Mouse (Mus musculus): Measurements from ENCODE around the gene Stxbp6.
"Not testable (repeated sequence)": the region's sequence is repeated elsewhere in the genome, so short reads cannot be mapped to it uniquely, and the experiment has no call there.

Gene Stxbp6

DNA sequence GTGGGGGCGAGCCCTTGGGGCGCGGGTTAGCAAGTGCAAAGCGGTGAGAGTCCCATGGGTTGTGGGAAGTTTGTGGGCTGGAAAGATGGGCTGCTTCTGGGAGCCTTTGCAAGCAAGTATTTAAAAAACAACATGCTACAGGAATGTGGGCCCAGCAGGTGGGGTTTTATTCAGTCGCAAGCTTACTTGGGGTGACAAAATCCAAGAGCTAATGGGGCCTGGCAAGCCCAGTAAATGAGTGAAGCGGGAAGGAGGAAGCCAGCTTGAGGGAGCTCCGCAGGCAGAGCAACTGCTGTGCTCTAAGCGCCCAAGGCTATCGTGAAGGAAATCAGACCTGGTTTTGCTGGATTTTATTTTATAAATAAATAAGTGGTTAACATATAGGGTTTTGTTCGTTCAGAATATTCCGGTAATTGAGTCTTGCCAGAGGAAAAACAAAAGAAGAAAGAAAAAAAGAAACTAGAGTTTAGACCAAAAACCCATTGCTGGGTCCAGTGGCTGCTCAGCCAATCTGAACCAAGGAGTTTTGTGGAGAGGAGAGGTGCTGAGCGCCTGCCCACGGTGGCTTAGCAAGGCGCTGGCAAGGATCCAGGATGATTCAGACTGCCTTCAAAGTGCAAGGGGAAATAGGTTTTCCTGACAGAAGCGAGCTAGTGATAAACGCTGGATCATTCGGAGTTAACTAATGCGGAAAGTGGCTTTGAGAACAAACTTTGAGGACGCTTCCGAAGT, at the start of gene Stxbp6:
Gene Stxbp6, minus strand, starts transcription at position 99 of the 732 bp plus-strand sequence.
- DNase-seq, result peak; percentile 90

DNA sequence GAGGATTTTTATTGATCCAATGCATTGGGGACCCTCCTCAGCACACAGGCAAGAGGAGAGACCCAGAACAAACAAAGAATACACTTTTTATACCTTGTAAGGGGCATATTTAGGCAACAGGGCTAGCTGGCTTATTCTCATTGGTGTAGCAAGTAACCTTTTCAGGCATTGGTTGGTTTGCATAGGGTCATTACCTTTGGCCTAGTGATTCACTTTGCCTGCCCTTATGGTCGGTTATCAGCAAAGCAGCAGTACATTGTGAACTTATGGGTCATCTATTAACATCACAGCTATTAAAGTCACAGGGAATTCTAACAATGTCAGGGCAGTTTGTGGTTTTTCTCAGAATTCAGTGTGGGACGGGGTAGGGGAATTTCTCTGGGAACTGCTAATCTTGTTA, 28.4 kb upstream of the Stxbp6 start:
- not testable (repeated sequence) for DNase-seq

DNA sequence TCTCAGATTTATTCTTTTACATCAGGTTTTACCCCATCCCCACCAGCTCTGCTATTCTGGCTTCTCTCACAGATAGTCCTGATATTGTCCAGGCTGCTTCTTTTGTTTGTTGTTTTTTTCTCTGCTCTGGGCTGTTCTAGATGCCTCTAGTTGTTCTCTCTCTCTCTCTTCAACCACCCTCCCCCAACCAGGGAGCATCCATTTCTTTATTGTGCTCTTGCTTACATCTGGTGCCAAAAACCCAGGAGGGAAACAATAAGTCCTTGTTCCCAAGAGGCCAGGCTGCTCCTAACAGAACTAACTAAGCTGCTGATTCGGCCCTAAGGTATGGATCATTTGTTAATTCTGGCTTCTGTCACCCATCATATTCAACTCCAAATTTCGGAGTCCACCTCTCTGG, 19.2 kb upstream of the Stxbp6 start:
- DNase-seq, result no peak

DNA sequence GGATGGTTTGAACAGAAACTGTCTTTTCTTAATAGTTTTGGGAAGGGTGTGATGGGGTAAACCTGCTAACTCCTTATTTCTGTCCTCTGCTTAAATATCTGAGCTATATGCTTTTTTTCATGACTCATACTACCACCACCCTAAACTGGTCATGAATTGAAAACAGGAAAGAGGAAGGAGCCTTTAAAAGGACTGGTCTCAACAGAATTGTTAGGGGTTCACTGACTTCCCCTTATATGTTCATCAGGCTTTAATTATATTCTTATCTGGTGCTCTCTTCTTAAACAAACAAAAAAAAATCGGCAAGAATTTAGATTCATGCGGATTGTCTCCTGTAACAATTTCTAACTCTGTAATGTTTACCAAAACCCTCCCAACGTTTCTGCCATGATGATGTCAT, 17.9 kb upstream of the Stxbp6 start:
- DNase-seq, result no peak

DNA sequence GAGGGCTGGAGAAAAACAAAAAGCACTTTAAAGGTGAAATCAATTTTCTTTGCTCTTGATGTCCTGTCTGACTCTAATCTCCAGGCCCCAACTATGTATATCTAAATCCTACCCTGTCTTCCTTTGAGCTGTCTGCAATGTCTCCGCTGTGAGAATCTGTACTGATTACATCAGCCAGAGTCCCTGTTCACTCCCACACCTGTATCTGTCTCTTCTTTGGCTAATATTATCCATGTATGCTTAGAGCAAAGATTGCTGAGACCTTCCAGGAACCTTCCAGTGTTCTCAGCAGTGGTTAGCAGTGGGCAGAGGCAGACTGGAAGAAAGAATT, 8.6 kb upstream of the Stxbp6 start:
- no peak for DNase-seq

DNA sequence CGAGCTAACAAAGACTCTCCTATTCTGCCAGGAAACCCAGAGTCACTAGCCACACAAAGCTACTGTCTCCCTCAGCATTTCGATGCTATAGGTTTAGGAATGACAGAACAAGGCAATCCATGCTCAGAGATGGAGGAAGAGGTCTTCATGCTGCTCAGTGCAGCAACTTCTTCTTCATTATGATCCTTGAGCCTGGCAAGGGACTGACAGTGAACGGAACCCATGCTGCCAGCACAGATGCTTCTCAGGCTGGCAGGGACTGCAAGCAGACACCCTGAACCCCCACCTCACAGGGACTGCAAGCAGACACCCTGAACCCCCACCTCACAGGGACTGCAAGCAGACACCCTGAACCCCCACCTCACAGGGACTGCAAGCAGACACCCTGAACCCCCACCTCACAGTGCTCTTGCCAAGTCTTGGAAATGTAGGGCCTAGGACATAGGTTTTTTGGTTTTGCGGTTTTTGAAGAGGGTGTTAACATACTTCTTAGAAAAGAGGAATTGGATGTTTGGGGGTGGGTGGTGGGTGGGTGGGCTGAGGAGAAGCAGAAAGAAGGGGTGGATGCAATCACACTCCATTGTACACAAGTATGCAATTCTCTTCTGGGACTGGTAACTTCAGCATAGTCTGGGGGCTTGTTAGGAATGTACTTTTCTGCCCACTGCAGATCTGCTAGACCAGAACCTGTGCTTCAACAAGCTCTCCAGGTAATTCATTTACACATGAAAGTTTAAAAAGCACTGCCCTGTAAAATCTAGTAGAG, 8.1 kb upstream of the Stxbp6 start:
- DNase-seq, result no peak

DNA sequence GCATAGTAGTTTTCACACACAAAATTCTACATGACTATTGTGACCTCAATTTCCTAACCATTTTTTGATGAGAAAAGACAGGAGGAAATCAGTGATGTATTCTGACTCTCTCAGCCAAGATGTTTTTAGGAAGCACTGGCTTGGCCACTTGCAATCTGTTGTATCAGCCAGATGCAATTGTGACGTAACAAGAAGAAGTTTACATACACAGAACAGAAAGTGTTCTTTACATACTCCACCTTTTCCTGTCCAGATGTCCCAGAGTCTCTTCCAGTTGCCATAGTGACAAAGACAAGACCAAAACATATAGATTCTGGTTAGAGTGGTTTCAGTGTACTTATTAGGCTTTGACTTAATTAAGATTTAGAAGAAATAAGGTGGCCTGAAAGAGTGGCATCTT, 7.1 kb upstream of the Stxbp6 start:
- no peak for DNase-seq

DNA sequence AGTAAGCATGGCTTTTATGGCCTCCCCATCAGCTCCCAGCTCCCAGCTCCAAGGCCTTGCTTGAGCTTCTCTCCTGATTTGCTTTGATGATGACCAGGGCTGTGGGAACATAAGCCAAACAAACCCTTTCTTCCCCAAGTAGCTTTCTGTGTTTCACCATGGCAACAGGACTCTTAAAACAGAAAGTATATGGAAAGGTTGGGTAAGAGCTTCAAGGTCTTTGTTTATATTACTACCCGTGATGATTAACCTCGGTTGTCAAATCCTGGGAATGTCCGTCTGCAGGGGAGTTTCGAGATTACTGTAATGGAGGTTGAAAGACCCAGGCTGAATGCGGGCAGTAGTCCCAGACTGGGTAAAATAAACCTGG, 6.2 kb upstream of the Stxbp6 start:
- no peak for DNase-seq

DNA sequence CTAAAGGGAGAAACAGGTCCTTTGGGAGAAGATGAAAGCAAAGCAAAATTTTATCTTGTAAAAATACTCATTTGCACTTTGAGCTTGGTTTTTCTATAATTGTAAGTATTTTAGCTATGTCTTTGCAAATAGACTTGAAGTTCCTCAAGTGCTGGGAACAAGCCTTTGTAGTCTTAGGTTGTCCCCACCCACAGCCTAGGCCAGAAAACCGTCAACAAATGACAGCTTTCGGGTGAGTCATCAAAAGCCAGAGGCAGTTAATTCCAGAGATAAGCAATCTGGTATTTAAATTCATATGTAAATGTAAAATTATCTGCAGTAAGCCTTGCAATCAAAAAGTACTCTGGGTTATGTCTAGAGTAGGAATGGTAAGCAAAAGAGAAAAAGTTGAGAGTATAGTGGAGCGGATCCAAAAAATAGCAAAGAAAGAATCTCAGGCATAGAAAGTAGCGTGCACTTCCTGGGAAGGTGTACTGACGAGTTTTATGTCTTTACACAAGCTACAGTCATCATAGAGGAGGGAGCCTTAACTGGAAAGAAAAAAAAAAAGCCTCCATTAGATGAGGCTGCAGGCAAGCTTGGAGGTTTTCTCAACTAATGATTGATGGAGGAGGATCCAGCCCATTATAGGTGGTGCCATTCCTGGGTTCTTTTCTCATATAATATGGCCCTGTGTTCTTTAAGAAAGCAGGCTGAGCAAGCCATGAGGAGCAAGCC, 5.7 kb upstream of the Stxbp6 start:
- DNase-seq, result no peak

DNA sequence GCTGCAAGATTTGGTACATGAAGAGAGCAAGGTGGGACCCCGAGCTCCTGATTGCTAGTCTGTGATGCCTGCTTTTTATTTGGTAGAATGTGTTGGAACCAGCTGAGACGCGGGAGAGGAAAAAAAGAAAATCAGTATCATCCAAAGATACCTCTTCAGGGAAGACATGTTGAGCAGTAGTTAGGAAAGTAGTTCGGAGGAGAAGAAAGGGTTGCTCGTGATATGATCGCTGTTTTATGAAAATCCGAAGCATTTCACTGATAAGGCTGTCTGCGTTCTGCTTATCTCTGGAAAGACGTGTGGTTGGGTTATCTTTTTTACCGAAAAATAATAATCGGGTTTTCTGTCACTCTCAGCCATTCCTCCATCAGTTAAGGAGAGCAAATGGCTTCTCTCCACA, 1.1 kb upstream of the Stxbp6 start:
- no peak for DNase-seq

DNA sequence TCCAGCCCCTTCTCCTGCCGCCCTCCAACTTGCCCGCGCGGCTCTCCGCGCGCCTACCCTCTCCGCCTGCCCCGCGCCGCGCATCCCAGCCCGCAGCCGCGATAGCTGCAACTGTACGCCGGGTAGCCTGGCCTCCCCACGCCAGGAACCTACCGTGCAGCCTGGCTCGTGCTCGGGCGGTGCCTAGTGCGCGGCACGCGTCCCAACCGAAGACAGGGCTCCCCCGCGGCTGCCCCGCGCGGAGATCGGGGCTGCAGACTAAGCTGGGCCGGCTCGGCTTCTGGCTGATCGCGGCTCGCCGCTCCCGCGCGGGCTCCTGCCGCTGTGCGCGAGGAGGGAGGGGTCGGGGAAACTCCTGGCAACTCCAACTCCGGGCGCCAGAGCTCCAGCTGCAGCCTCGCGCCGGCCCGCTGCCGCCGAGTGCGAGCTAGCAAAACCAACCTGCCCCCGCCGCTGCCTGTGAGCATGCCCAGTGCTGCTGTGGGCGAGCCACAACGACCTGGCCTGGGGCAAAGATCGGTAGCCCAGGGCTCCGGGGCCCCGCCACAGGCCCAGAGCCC, 387 bp downstream of the Stxbp6 start:
- peak; percentile 79 for DNase-seq

DNA sequence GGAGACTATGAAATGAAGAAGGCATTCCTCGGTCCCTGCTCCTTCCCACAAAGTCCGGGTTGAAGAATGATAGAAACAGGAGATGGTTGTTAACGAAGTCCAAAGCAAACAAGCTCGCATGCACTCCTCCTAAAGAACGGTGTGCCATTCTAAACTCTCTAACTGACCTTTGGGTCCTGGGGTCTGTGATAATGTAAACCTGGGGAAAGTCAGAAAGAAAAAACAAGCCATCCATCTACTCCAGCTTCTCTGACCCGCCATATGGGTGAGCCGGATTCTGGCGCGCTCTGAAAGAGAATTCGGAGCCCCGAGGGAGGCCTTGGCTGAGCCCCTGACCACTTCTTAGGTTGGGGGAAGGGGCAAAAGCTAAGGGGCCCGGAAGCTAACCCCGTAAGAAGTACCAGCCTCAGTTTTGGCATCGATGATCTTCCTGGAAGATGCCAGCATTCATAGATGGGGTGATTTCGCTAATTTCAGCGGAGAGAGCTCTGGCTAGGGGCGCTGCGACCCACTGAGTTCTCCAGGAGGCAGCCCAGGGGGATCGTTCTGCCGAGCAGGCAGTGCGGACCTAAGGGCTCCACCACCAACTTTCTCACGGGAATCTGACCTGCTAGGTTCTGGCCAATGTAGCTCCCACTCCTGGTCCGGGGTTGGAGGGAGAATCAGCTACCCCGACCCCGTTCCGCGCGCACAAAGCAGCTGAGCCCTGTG, 1.0 kb downstream of the Stxbp6 start:
- DNase-seq, result peak; percentile 16

DNA sequence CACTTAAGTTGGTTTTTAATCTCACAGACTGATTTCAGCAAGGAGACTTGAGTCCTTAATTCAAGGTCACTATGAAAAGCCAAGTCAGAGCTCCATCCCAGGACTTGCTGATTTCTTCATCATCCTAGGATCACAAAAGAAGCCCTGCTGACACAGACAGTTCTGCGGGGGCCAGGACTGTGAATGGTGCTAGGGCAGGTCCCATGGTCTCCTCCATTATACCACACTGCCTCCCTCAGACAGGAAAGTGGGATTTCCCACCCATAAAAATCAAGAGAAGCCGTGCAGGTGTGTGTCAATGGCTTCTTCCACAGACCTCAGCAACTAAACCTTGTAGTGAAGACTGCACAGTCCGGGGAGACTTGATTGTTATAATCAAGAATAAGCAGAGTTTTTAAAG, 2.3 kb downstream of the Stxbp6 start:
- no peak for DNase-seq

DNA sequence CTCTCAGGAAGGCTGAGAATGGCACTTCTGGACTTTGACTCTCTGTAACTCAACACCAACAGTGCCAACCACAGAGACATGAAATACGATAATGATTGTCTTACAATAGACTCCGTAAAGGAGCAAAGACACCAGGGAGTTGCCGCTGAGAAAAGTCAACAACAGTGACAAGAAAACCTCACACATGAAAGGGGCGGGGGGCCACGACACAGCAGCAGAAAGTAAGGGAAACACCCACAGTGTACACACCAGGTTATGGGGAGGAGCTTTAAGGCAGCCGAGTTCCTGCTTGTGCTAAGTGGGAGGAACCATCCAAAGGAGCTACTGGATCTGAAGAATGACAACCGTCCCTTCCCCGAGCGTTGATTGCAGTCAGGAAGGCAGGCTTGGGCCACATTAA, 4.3 kb downstream of the Stxbp6 start:
- peak; percentile 68 for DNase-seq

DNA sequence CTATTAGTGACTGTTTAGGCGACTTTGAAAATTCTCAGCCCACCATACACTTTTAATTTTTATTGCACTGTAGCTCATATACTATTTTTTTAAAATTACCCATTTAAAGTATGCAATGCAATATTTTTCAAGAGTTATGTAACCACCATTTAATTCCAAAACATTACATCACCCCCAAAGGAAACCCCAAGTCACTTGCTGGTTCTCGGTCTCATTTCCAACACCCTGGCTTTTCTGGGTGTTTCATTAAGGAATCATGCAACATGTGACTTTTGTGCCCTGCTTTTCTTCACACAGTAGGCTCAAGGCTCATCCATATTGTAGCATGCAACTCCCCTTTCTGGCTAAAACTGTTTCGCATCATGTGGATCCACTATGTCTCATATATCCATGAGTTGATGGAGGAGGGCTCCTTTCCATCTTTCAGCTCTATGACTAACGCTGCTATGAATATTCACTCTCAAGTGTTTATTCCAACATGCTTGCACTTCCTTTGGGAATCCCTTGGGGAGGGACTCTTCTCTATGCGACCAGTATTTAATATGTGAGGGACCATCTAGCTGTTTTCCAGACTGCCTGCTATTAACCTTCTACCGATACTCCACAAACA, 6.3 kb downstream of the Stxbp6 start:
- DNase-seq, result no peak

DNA sequence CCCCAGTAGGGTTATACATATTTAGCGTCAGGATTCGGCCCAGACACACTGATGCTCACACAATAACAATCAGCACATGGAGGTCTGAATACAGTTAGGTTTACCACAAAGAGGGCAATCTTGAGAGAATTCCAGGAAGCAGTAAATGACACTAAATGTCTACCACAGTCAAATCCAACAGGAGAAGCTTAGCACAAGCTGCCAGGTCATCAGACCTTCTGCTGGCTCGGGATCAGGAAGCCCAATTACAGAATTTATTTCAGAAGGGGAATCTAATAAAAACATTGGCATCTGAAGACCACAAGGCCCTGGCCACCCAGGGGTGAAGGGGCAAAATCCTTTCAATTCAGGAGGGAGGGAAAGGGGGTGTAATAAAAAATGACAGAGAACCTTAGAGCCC, 6.8 kb downstream of the Stxbp6 start:
- DNase-seq, result no peak

DNA sequence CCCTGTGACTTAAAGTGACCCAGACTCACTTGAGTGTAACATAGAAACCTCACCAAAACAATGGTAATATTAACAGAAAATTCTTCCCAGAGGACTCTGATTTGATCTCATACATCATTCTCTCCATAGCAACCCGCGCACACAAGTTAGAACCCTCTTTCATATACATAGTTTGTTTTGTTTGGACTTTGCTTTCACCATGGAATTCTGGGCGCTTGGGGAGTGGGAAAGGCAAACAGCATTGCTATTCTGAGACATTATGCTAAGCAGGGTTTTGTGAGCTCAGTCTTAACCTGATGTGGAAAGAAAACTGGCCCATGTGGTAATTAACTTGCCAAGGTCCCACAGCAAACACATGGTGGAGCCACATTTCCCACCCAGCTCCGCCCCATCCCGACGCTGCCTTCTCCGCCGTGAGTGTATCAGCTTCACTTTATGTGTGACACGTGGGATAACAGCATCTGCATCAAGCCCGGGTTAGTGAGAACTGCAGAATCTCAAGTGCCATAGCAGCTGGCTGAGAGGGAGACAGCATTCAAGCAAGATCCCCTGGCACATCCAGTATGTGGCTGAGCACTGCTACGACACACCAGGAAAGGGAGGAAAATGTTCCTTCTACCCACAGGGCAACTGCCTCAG, 7.3 kb downstream of the Stxbp6 start:
- DNase-seq, result no peak

DNA sequence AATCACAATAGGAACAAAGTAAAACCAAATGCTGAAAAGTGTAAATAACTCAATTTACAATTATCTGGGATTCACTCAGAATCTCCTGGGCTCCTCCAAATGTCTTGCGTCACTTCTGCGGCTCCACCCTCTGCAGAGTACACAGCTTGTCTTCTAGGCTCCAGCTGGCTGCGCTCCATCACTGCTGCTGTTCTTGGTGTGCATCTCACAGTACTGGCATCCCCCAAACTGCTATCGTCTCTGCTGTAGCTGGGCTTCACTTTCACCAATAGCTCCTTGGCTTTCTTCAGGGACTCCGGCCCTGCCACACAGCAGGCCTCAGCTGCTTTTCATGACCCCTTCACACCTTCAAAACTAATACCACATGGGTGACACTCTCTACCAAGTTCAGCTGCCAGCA, 10.9 kb downstream of the Stxbp6 start:
- DNase-seq, result peak; percentile 62

DNA sequence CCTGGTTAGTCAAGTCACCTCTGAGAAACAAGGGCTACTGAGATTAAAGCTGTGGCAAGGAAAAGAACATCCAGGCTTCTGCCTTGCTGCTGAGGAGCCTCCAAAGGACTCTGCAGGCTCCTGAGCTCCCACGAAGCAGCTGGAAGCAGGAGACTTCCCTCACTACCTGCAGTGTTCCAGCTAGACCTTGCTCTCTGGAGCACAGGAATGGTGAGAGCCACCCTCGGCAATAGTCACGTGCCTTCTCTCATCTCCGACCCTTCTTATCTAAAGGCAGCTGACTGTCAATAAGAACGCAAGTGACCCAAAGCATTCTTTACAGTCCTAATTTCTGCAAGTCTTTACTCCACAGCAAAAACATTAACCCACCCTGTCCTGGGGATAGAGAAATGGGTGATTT, 13.2 kb downstream of the Stxbp6 start:
- DNase-seq, result no peak

DNA sequence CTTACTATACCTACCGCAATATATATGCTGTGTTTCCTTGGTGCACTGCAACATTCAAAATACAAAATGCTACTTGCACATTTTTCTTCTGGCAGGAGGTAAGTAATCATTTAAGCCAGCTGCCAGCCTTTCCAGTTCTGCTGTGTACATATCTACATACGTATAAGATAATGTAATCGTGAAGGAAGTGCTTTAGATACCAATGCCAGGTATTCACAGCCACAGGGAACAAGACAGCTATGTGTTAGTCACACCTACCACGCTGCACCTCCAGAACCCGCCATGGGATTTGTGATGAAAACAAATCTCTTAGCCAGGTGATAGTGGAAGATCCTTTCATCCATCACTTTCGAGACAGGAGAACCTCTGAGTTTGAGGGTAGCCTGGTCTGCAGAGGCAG, 13.7 kb downstream of the Stxbp6 start:
- DNase-seq, result no peak

DNA sequence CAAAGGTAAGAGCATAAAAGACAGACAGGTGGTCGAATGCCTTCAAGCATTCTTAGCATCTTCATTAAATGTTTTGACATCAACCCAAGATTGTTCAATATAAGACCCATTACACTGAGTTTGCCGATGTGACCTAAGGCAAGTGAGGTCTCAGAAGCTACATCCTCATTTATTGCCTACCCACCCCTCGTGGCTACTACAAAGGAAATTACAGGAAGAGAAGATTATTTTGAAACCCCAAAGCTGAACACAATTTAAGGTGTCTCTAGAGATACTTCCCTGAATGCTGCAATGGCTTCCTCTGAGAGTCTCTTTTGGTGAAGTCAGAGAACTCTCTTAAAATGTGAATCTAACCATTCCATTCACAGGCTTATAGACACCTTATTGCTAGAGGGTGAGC, 16.5 kb downstream of the Stxbp6 start:
- DNase-seq, result no peak

DNA sequence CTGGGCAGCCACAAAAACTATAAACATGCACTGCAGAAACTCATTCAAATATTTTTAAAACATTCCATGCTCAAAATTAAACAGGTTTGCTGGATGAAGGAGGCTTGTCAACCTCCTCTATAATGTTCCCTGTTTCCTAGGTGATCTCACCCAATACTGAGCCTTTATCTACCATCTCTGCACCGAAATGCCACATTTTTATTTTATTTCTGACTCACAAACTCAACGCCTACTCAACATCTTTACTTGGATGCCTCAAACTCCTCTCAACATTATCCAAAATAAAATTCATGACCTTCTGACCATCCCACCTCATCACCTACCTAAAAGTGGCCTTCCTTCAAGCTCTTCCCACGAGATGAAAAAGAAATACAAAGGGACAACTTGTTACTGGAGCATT, 18.1 kb downstream of the Stxbp6 start:
- DNase-seq, result no peak
